Mouse (Mus musculus) heart, postnatal 14 days (tissue): ENCODE data around the gene Acp7. TPM values are rescaled to one million over a fixed set of nuclear protein-coding genes. Genes with fewer than 3 reads are reported as not detected.

Experiments used
- DNase-seq, 2 experiments: peaks; one replicate each; pipeline ENCODE4 v3.0.0; 2021 to 2022
- intact Hi-C: fragments of 180-260 bp; cut with DNase I; formaldehyde crosslinking; loops from one replicate; pipeline ENCODE4 v1.15.1; 2025
- total RNA-seq, 2 experiments: library from RNA; stranded (reverse); gene quantifications; 2 replicates each; pipeline ENCODE4 v1.2.3; 2021

Acp7 gene
- total RNA-seq, 2 experiments from 2014 or later: not detected

DNA sequence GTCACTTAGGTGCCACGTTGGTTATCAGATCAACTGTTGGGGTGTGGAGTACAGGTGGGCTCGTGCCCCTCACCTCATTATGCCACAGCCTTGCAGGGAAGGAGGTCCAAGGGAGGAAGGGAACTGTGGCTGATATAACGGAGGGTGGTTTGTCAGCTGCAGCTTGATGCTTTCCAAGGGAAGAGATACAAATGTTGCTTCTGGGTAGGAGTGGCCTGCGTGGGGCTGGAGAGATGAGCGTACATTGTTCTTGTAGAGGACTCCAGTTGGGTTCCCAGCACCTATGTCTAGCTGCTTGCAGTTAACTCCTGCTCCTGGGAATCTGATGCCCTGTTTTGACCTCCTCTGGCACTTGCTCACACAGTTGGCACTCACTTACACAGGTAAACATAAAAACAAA, 28.0 kb downstream of the Acp7 start:
- intact Hi-C loops: loop anchor here (5.0 kb wide), 1 partner anchor 111 kb away; no protein-coding TSS in a partner anchor
- no peak for DNase-seq

DNA sequence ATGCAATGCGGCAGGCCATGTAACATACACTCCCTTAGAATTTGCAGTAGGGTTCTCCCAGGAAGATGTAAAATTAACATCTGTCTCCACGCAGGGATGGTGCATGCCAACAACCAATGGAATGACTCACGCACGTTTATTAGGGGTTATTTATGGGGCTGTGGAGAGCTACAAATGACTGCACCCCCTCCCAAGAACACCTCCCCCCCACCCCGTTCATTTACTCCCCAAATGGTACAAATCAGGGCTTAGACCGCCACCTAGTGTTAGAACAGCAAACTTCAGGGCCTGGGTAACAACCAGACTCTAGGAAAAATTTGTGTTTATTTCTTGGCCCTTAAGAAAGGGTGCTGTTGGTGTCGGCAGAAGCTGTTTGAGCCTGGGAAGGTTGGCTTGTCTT, 29.5 kb downstream of the Acp7 start:
- intact Hi-C loops: loop anchor here (1.0 to 5.0 kb wide), 4 partner anchors 33 to 155 kb away; no protein-coding TSS in a partner anchor
- peak; percentile 46 to 64 for DNase-seq

DNA sequence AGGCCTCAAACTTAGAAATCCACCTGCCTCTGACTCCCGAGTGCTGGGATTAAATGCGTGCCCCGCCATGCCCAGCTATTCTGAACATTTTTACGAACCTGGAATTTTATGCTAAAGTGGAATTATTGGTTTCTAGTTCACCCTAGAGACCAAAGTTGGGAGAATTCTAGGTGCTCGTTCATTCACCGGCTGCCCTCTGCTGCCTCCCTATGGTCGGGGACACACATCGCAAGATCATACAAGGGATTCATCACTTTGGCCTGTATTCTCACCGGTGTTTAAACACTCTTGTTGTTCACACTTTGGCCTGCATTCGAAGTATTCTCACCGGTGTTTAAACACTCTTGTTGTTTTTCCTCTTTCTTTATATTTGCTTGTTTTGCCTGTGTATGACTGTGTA, 30.1 kb downstream of the Acp7 start:
- intact Hi-C loops: loop anchor here (1.0 to 5.0 kb wide), 4 partner anchors 33 to 155 kb away; no protein-coding TSS in a partner anchor
- peak; percentile 76 to 84 for DNase-seq

DNA sequence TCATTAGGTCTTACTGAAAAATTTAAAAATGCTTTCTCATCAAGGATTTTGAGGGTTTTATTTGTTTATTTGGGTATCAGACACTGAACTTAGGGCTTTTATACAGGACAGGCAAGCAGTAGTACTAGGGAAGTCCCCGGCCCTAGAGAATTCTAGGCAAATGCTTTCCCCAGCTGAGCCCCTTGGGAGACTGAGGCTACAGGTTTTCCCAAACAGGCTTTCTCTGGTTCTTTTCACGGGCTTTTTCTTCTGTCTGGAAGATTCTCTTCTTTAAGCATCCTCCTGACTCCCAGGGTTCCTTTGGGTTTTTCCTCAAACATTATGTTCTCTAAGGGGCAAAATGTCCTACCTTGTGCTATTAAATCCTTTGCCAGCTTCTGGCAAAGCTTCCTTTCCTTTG, 32.2 kb downstream of the Acp7 start:
- no peak for DNase-seq
- intact Hi-C loops: no loop called here

DNA sequence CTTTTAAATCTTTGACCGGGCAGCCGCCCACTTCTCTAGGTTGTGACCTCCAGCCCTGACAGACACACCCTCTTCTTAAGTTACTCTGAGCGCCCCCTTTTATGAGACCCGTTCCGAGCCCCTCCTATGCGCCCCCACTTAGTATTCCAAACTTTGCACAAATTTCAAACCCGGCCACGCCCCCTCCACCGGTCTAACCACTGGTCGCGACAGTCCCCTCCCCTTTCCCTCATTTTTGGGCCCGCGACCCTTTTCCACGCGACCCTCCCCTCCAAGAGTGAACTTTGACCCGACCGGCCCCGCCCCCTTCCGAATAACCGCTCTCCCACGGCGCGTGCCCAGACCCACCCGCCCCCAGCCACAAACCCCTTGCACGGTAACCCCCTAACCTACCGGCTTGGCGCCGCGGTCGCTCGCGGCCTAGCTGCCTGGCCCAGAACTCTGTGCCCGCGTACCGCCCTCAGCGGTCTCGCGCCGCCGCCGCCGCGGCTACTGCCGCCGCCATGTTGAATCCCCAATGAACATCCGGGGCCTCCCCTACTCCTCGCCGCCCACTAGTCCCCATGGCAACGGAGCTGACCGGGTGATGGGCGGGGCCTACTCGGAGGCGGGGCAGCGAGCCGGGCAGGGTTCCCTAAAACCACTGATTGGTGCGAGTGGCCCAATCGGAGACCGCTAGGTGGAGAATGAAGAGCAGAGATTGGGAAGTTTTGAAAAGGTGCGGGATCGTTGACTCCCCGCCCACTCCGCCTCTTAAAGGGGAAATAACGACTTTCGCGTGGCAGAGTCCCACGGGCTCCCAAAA, 33.3 kb downstream of the Acp7 start, which contains the start of the genes Samd4b and Pak4:
TSS of gene Samd4b (minus strand) at position 503 of the 805 bp plus-strand sequence.
TSS of gene Pak4 (minus strand) at position 544 of the 805 bp plus-strand sequence.
- intact Hi-C loops: no loop called here
- peak; percentile 99 to 100 for DNase-seq

DNA sequence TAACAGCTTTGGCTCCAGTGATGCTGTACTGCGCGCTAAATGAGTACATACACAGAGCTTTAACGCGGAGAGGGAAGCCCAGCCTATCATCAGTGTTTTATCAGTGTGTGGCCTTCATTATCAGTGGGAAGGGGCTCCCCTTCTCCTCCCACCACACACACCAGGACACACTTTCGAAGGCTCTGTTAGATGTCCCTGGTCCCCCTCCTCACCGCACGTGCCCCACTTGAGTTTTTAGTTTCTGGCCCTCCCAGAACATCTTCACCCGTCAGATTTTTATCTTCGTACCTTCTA, 33.9 kb downstream of the Acp7 start:
- intact Hi-C loops: no loop called here
- DNase-seq: no peak

DNA sequence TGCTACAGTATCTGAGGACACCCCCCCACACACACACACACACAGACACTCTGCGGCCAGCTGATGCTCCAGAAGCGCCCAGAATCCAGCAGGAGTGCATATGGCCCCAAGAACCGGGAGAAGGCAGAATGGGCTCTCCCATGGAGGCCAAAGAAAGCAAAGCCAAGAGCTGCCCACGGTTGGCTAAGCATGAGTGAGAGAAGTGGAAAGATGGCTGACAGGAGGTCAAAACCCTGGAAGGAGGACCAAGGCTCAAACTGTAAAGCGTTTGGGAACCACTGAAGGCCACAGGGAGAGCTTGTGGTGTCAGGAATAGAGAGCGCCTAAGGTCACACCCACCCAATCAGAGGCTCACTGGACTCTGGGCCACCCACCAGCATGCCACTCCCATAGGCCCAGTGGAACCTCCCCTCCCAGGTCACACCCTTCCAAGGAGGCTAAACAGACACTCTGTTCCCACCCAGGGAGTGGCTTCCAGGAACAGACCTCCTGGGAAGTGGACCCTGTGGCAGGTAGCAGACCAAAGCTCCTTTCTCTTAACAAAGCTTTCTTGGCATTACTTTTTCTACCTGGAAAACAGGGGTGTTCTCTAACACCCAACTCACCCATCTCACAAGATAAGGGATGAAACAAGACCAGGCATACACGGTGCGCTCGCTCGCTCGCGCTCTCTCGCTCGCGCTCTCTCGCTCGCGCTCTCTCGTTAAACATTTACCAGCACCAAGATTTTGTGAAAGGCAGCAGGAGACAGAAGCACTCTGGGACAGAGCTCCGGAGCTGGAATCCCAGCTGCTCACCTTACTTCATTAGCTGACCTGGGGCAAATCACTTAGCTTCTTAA, 34.5 kb downstream of the Acp7 start:
- no peak for DNase-seq
- intact Hi-C loops: no loop called here

DNA sequence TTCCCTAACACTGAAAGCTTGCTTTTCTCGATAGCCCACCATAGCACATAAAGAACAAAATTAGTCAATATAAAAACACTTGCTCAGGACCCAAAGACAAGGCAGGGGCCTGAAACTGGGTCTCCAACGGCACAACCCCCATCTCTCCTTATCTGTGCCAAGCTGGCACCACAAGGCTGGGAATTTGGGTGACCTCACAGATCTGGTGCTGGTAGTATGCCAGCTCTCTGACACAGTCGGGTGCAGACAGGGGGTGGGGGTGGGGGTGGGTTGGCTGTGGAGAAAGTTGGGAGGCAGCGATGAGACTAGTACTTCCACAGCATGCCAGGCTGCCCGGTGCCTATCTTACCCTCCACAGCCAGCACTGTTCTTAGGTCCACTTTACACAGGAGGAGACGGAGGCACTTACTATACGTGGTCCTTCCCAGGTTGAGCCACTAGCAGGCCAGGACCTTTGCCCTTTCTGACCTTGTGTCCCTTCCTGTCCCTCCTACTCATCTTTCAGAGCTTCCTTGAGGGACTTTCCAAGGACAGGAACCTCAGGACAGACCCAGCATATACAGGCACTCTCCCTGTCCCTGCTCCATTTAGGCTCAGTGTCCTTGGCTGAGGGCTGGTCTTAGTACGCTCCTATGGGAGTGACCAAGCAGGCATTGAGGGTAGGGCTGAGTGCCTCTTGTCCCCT, 35.2 kb downstream of the Acp7 start:
- DNase-seq: no peak
- intact Hi-C loops: no loop called here

DNA sequence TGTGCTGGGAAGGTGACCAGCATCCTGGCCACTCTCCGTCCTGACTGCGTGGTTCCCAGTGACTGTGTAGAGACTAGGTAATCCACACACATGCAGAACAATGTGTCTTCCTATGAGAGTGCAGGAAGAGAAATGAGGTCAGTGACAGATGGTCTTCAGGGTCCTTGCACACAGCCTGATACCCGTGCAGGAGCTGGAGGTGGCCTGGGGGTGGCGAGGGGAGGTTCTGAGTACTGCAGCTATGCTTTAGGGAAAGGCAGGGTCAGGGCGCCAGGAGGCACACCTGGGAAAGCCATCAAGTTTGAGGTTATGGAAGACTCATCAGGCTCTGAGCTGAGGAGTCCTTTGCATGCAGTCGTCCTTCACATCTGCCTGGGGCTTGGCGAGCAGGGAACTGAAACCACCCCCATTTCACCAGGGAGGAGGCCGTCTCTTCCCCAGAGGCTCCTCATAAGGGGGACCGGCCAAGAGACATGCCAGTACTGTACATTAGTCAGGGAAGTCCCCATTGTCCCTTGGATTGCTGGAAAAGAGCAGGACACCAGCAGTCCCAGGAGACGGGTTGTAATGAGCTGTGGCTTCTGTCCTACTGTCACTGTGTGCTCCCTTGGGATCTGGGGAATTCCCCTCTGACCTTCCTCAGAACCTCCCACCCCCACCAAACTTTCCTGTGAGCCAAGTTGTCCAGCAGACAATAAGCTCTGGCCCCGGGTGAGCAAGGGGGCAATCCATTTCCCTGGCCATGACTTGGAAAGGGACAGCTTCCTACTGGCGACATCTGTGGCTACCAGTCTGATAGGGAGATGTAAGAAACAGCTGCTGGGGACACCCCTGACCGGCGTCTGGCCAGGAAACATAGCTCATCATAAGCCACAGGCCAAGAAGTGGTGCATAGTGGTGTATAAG, 37.7 kb downstream of the Acp7 start:
- intact Hi-C loops: no loop called here
- DNase-seq: peak; percentile 70 to 73

DNA sequence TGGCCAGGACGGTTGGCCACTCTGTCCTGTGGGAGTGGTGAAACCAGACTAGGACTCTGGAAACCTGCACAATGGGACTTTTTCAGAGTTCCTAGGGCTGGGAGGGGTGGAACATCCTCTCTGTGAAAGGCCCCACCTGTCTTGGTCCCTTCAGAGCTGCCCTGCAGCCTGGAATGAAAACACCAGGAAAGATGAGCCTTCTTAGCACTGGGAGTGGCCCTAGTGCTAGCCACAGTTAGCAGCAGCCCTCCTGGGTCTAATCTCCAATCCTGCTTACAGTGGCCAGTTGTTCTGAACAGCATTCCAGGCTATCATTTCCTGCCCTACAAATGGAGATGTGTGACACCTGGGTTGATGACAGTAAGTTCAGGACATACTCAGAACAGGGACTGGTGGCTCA, 39.3 kb downstream of the Acp7 start:
- intact Hi-C loops: no loop called here

DNA sequence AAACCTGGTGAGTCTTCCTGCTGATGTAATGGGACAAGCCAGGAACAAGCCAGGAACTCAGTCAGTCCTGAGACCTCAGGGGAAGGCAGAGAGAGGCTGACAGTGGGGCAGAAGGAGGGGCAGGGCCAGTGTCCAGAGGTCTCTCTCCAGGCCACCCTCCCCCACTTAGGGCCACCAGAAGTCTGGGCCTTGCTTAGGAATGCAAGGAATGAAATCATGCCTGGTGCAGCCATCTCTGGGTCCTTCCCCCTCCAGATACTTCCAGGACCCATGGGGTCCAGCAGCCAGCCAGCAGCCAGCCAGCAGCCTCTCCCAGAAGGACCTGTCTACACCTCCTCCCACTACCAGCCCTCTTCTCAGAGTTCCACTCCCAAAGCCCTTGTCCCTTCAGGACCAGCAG, 43.5 kb downstream of the Acp7 start:
- intact Hi-C loops: no loop called here
- no peak for DNase-seq

More for the DNA sequence above, 39.3 kb downstream of the Acp7 start:
- DNase-seq: no peak

DNA sequence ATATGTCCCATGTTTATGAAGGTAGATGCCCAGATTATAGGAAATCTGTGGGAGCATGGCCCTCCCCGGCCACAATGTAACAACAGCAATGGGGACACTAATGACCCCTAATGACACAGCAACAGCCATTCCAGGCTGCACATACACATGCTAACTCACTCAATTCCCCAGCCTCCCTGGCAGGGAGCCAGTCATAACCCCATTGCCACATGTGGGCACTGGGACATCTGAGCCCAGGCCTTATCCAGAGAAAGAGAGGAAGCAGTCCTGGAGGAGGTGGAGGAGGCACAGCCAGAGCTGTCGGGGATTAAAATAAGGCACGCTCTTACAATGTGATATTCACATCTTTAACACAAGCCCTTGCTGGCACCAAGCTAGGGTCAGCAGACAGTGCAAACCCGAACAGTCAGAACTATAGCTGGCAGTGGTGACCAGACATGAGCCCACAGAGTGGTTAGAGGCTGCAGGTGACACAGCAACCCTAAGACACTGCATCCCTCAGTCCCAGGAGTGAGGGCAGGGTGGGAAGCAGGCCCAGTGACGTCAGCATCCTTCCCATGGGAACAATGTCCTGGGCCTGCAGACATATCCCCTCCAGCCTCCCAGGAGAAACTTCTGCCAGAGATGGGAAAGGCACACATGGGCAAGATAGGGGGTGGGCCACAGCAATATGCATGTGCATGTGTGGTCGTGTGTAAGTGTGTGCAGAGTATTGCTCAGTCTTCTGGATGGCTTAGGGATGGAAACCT, 44.3 kb downstream of the Acp7 start:
- intact Hi-C loops: no loop called here
- DNase-seq: peak in 1 of 2 experiments; percentile 52

DNA sequence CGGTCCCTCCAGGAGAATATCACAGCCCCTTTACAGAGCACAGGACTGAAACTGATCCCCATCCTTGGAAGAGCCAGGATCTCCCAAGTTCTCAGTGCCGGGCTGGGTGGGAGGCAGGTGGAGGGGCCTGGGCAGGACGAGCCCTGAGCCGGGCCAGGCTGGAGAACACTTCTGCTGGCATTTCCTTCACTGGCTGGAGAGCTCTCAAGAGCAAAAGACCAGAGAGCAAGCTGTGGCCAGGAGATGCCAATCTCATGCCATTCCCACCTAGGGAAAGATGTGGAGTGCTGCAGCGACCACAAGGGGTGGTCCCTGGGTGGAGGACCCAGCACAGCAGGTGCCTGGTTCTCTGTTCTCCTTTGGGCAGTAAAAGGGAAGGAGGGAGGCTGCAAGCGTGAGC, 46.1 kb downstream of the Acp7 start:
- intact Hi-C loops: no loop called here
- DNase-seq: no peak

DNA sequence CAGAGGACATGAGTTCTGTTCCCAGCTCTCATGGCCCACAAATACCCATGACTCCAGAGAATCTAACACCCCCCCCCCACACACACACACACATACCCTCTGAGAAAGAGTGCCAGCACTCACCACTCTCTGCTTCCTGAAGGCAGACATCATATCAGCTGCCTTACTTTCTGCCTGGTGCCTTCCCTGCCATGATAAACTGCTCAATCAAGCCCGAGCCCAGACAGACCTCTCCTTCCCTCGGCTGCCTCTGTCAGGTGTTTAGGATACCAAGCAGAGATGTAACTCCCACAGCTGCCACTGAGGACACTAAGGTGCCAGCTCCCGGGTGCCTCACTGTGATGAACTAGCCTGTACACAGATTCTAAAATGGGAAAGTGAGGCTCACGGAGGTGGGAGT, 46.7 kb downstream of the Acp7 start:
- intact Hi-C loops: no loop called here
- no peak for DNase-seq

DNA sequence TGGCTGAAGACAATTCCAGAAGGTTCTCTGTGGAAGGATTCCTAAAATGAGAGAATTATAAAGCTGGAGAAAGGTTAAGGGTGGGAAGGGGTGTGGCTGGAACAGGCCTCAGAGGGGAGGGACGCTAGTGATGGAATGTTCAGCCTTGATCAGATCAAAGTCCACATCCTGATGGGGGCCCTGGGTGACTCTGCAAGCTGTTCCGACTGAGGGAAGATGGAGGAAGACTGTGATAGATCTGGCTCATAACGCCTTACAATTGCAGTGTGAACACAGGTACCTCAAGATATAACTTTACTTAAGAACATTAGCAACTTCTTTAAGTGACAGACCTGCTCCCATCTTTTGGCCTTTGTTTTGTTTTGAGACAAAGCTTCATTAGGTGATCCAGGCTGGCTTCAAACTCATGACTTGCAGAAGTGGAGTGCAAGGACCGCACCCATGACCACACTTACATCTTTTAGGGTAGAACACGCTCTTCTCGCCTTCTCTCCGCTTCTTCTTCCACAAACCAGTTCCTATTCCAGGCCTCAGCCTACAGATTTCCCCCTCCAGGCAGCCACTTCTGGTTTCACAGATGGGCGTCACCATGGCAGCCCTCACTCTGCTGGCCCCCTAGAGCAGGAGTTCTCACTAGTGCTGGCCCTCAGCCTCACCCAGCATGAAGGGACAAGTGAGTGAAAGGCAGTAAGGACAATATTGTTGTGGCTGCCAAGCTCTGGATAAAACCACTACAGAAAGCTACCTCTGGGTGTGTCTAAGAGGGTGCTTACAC, 47.4 kb downstream of the Acp7 start:
- intact Hi-C loops: no loop called here
- DNase-seq: no peak

DNA sequence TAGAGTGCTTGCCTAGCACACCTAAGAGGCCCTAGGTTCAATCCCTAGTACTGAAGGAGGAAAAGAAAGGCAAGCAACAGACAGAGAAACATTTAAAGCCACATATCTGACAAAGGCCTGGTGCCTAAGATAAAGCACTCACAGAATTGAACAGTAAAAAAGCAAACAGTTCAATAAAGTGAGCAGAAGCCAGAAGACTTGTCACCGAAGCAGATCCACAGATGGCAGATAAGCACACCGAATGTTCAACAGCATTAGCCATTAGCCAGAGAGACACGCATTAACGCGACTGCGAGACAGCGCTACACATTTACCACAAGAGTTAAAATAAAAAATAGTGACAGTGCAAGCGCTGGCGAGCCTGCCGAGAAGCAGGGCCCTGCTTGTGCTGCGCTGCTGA, 48.3 kb downstream of the Acp7 start:
- intact Hi-C loops: no loop called here
- DNase-seq: no peak

DNA sequence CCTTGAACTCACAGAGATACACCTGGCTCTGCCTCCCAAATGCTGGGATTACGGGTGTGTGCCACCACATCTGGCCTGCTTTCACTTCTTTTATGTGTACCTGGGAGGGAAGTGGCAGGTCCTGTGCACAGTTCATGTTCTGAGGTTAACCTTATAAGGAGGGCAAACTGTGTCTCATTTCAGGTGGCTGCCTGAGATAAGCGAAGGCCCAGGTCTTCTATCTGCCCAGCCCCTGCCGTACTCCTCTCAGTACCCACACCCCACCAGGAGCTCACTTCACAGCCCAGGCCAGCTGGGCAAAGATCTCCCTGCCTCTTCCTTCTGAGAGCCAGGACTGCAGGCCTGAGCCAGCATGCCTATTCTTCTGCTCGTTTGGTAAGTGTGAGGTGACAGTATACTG, 49.4 kb downstream of the Acp7 start:
- intact Hi-C loops: no loop called here
- DNase-seq: no peak

DNA sequence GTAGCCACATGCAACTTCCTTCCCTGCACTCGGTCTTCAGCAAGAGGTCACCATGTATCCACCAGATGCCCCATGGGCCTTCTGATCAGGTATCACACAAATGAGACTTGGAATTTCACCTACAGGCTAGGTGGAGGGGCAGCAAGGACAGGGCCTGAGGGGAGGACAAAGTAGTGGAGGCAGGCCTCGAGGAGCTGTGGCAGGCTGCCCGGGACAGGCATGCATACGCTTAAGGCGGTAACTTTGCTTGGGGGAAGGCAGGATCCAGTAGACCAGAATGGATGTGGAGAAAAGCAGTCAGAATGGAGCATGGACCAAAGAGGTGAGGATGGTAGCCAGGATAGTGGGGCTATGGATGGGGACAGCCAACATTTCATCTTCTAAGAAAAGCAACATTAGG, 51.3 kb downstream of the Acp7 start:
- DNase-seq: no peak
- intact Hi-C loops: no loop called here
